Mouse (Mus musculus) heart, embryonic 15.5 days (tissue): ENCODE data around the gene Gnb4. TPM values are rescaled to one million over a fixed set of nuclear protein-coding genes. Genes with fewer than 3 reads are reported as not detected.

Experiments
- ATAC-seq: fragments of 200-750 bp; cut with Nextera tagmentation; replicated peaks from 2 replicates; pipeline ENCODE4 v1.8.0; 2017; ENCODE audit warnings: low read depth, moderate TSS enrichment; ENCODE audit not compliant: insufficient number of reproducible peaks, insufficient read depth, low FRiP score
- H3K27ac ChIP-seq: fragments of 300-500 bp; sonication (generic); 2 replicates; pipeline ENCODE4 v1.5.1; 2015; ENCODE audit warnings: mild to moderate bottlenecking, inconsistent platforms
- H3K27me3 ChIP-seq: fragments of 300-500 bp; sonication (generic); 2 replicates; pipeline ENCODE4 v1.6.1; 2015; ENCODE audit warnings: inconsistent platforms
- H3K36me3 ChIP-seq: fragments of 300-500 bp; sonication (generic); 2 replicates; pipeline ENCODE4 v1.6.1; 2015; ENCODE audit warnings: mild to moderate bottlenecking, inconsistent platforms
- H3K4me1 ChIP-seq: fragments of 300-500 bp; sonication (generic); replicated peaks from 2 replicates; pipeline ENCODE4 v1.6.1; 2015; ENCODE audit warnings: inconsistent platforms
- H3K4me2 ChIP-seq: fragments of 300-500 bp; sonication (generic); 2 replicates; pipeline ENCODE4 v1.6.1; 2015; ENCODE audit warnings: inconsistent platforms, mild to moderate bottlenecking, moderate library complexity
- H3K4me3 ChIP-seq: fragments of 300-500 bp; sonication (generic); 2 replicates; pipeline ENCODE4 v1.5.1; 2015; ENCODE audit warnings: mild to moderate bottlenecking, inconsistent platforms
- H3K9ac ChIP-seq: fragments of 300-500 bp; sonication (generic); 2 replicates; pipeline ENCODE4 v1.6.1; 2015; ENCODE audit warnings: mild to moderate bottlenecking, inconsistent platforms
- H3K9me3 ChIP-seq: fragments of 300-500 bp; sonication (generic); replicated peaks from 2 replicates; pipeline ENCODE4 v1.6.1; 2016; ENCODE audit warnings: inconsistent platforms
- WGBS: fragments of 180-500 bp; shearing (Covaris S2); methylation state at CpG from one replicate; pipeline ENCODE4 v1.1.7; 2015; ENCODE audit warnings: mixed read lengths; 5-methylcytosine and 5-hydroxymethylcytosine counted together
- polyA plus RNA-seq: library from polyadenylated mRNA; unstranded; fragments of >200 nt; fragmentation: Nextera tagmentation; extraction: Ambion mirVana; gene quantifications from 2 replicates; pipeline ENCODE4 v1.2.1, GENCODE M21; 2015

The Gnb4 gene
- polyA plus RNA-seq, 1 experiment from 2014 or later = 56.5 TPM

GRCm38 (mm10) chr3:32575151-32575550 is 41.2 kb downstream of the Gnb4 start:
- H3K27me3 ChIP-seq = no peaks in the 10 kb centered on the region
- no peak overlapping the region for H3K4me2 ChIP-seq
- ATAC-seq = no peak
- peaks cover 3% of the 10 kb centered on the region for H3K4me1 ChIP-seq
- 95% methylated on average over 3 of the region's 3 CpGs for WGBS
- no peak overlapping the region for H3K27ac ChIP-seq
- H3K9me3 ChIP-seq = no peaks in the 10 kb centered on the region
- H3K4me3 ChIP-seq = no peak overlapping the region
- H3K9ac ChIP-seq = no peak overlapping the region
- peaks cover 49% of the 10 kb centered on the region for H3K36me3 ChIP-seq

- no peaks in the 10 kb centered on the region for H3K4me1 ChIP-seq
- H3K9ac ChIP-seq = no peak overlapping the region
- H3K9me3 ChIP-seq = no peaks in the 10 kb centered on the region
- 80% methylated on average over 9 of the region's 9 CpGs for WGBS
- peaks cover 62% of the 10 kb centered on the region for H3K36me3 ChIP-seq
- no peak overlapping the region for H3K4me3 ChIP-seq
- H3K4me2 ChIP-seq = no peak overlapping the region
- no peak for ATAC-seq
- H3K27ac ChIP-seq = no peak overlapping the region
- H3K27me3 ChIP-seq = no peaks in the 10 kb centered on the region
Measured at GRCm38 (mm10) chr3:32573881-32574280, 42.5 kb downstream of the Gnb4 start.

GRCm38 (mm10) chr3:32573086-32573485 is 43.3 kb downstream of the Gnb4 start:
- Histone ChIP-seq H3K9ac (no peak overlapping the region), H3K9me3 (no peaks in the 10 kb centered on the region), H3K4me3 (no peak overlapping the region), H3K4me2 (no peak overlapping the region), H3K4me1 (no peaks in the 10 kb centered on the region), H3K36me3 (peaks cover 70% of the 10 kb centered on the region), H3K27ac (no peak overlapping the region), H3K27me3 (no peaks in the 10 kb centered on the region)
- 93% methylated on average over 2 of the region's 2 CpGs for WGBS
- no peak for ATAC-seq

DNA sequence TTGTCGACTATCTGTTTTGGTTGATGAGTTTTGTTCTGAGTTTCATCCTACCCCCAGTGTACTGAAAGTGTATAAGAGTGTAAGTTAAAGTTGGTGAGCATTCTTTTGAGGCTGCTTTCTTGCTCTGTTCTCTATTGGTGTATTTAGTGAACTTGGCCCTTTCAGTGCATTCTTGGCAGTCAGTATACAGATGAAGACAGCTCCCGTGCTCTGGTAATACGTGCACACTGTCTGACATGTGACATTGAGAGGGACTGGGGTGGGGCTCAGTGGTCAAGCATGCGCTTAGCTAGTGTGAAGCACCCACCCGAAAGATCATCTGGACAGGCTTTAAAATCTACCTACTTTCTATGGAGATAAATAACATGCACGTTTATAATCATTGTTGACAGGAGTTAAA is 53.0 kb downstream of the Gnb4 start:
- Histone ChIP-seq H3K27ac (no peak overlapping the region), H3K9ac (no peak overlapping the region), H3K36me3 (peaks cover 74% of the 10 kb centered on the region), H3K4me3 (no peak overlapping the region), H3K9me3 (no peaks in the 10 kb centered on the region), H3K4me2 (no peak overlapping the region), H3K4me1 (no peaks in the 10 kb centered on the region), H3K27me3 (no peaks in the 10 kb centered on the region)
- WGBS = 88% methylated on average over 6 of the region's 6 CpGs
- no peak for ATAC-seq

GRCm38 (mm10) chr3:32553061-32553460 is 63.3 kb downstream of the Gnb4 start:
- H3K27me3 ChIP-seq = no peaks in the 10 kb centered on the region
- H3K36me3 ChIP-seq = peaks cover 48% of the 10 kb centered on the region
- H3K4me3 ChIP-seq = no peak overlapping the region
- WGBS = 100% methylated on average over 1 of the region's 1 CpGs
- no peaks in the 10 kb centered on the region for H3K9me3 ChIP-seq
- H3K9ac ChIP-seq = no peak overlapping the region
- ATAC-seq = no peak
- no peak overlapping the region for H3K27ac ChIP-seq
- H3K4me1 ChIP-seq = no peaks in the 10 kb centered on the region
- no peak overlapping the region for H3K4me2 ChIP-seq

- no peak overlapping the region for H3K4me2 ChIP-seq
- 88% methylated on average over 5 of the region's 5 CpGs for WGBS
- no peaks in the 10 kb centered on the region for H3K27me3 ChIP-seq
- H3K4me1 ChIP-seq = peaks cover 7% of the 10 kb centered on the region; the same call in 1 of the 2 replicates
- H3K4me3 ChIP-seq = no peak overlapping the region
- H3K36me3 ChIP-seq = peaks cover 57% of the 10 kb centered on the region
- no peaks in the 10 kb centered on the region for H3K9me3 ChIP-seq
- no peak for ATAC-seq
- no peak overlapping the region for H3K27ac ChIP-seq
- H3K9ac ChIP-seq = no peak overlapping the region
Measured at GRCm38 (mm10) chr3:32538091-32538490, 78.3 kb downstream of the Gnb4 start.

GRCm38 (mm10) chr3:32537556-32537955 is 78.8 kb downstream of the Gnb4 start:
- peaks cover 7% of the 10 kb centered on the region; the same call in 1 of the 2 replicates for H3K4me1 ChIP-seq
- no peak overlapping the region for H3K4me2 ChIP-seq
- WGBS = 86% methylated on average over 1 of the region's 1 CpGs
- H3K4me3 ChIP-seq = no peak overlapping the region
- H3K27me3 ChIP-seq = no peaks in the 10 kb centered on the region
- no peaks in the 10 kb centered on the region for H3K9me3 ChIP-seq
- no peak overlapping the region; the same call in 1 of the 2 replicates for H3K27ac ChIP-seq
- H3K36me3 ChIP-seq = peaks cover 52% of the 10 kb centered on the region
- H3K9ac ChIP-seq = no peak overlapping the region
- 0 out of 2 replicates have a peak, but pooled peaks have one; percentile 43 for ATAC-seq

DNA sequence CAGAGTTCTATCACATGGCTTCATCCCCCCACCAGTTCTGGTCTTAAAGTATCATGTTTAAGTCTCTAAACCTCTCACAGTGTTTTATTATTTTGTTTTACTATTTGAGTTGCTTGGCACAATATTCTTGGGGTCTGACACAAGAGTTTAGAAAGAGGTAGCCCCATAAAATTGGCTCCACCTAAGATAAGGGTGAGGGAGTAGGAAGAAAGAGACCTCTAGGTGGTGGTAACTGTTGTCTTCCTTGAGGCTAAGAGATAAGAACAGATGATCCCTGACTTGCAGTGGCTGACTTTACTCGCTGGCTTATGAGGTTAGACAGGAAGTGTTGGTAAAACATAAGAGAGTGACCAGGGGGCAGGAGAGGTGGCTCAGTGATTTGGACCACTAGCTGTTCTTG is 80.7 kb downstream of the Gnb4 start:
- no peak for ATAC-seq

More for the DNA sequence above, 80.7 kb downstream of the Gnb4 start:
- Histone ChIP-seq H3K27me3 (no peaks in the 10 kb centered on the region), H3K27ac (no peak overlapping the region), H3K4me2 (no peak overlapping the region), H3K36me3 (peaks cover 51% of the 10 kb centered on the region), H3K9me3 (no peaks in the 10 kb centered on the region), H3K4me3 (no peak overlapping the region), H3K9ac (no peak overlapping the region), H3K4me1 (peaks cover 7% of the 10 kb centered on the region; the same call in 1 of the 2 replicates)
- WGBS = 50% methylated on average over 1 of the region's 1 CpGs

Other genes with a start within 250 kb of the Gnb4 start
- gene Pik3ca, start 218.9 kb downstream of the Gnb4 start, polyA plus RNA-seq = 7.1 and 7.2 TPM in 2 replicates
- gene Kcnmb3, start 124.4 kb downstream of the Gnb4 start, polyA plus RNA-seq = not detected in 2 replicates
- 25.6 and 29.5 TPM in 2 replicates for gene Zfp639, start 106.3 kb downstream of the Gnb4 start, polyA plus RNA-seq
- 60.8 and 78.6 TPM in 2 replicates for gene Mfn1, start 87.1 kb downstream of the Gnb4 start, polyA plus RNA-seq
- gene Actl6a, start 89.7 kb upstream of the Gnb4 start, polyA plus RNA-seq = 75.9 and 90.3 TPM in 2 replicates
- gene Ndufb5, start 120.4 kb upstream of the Gnb4 start, polyA plus RNA-seq = 447 and 650 TPM in 2 replicates
- gene Mrpl47, start 121.0 kb upstream of the Gnb4 start, polyA plus RNA-seq = 24.7 and 33.9 TPM in 2 replicates
- gene Usp13, start 201.0 kb upstream of the Gnb4 start, polyA plus RNA-seq = 49.3 and 55.5 TPM in 2 replicates